Mouse (Mus musculus) hematopoietic stem cell, adult 5-6 weeks (primary cell): Measurements from ENCODE around the gene Rel. TPM values are rescaled to one million over a fixed set of nuclear protein-coding genes. Genes with fewer than 3 reads are reported as not detected.
"Not testable (repeated sequence)": the region's sequence is repeated elsewhere in the genome, so short reads cannot be mapped to it uniquely, and the experiment has no call there.

Experiments
- ATAC-seq, 2 experiments: fragments of 125-278 bp in 1 of 2; replicated peaks in 1 of 2; 2 replicates each; pipeline ENCODE4 v1.8.0; 2016 to 2017; ENCODE audit warnings: inconsistent platforms in 2 of 2, mild to moderate bottlenecking in 2 of 2, moderate number of reproducible peaks in 2 of 2, low read depth in 1 of 2, moderate TSS enrichment in 1 of 2; ENCODE audit not compliant: low FRiP score in 2 of 2, poor library complexity in 2 of 2, severe bottlenecking in 2 of 2, insufficient read depth in 1 of 2, low TSS enrichment in 1 of 2
- total RNA-seq: library from RNA; stranded (forward); fragments of 172-1452, 232-1000 nt; gene quantifications from 2 replicates; pipeline ENCODE4 v1.2.3, GENCODE M21; 2017

The Rel gene
- total RNA-seq, result 18.4 and 25.6 TPM in 2 replicates

- peak; percentile 44 to 68; a peak in 3 of 4 replicates for ATAC-seq
These were observed at the start of gene Rel for GRCm38 (mm10) chr11:23770760-23771506. Rel (minus strand) TSS chr11:23770970.

- peak; percentile 14 to 22; a peak in 2 of 4 replicates for ATAC-seq
These were observed 48.0 kb upstream of the Rel start for GRCm38 (mm10) chr11:23818745-23819144.

GRCm38 (mm10) chr11:23810741-23811140, 40.0 kb upstream of the Rel start:
- no peak for ATAC-seq

GRCm38 (mm10) chr11:23805716-23806115, 34.9 kb upstream of the Rel start:
- peak; percentile 42 to 43; a peak in 2 of 4 replicates for ATAC-seq

GRCm38 (mm10) chr11:23803136-23803535, 32.4 kb upstream of the Rel start:
- no peak for ATAC-seq

GRCm38 (mm10) chr11:23802256-23802655, 31.5 kb upstream of the Rel start:
- no peak for ATAC-seq

GRCm38 (mm10) chr11:23801851-23802250, 31.1 kb upstream of the Rel start:
- ATAC-seq, result no peak

GRCm38 (mm10) chr11:23783677-23784076, 12.9 kb upstream of the Rel start:
- not testable (repeated sequence) for ATAC-seq

GRCm38 (mm10) chr11:23783085-23783484, 12.3 kb upstream of the Rel start:
- no peak for ATAC-seq

- peak; percentile 53 to 64; a peak in 3 of 4 replicates for ATAC-seq
These were observed 11.3 kb upstream of the Rel start for GRCm38 (mm10) chr11:23782038-23782437.

GRCm38 (mm10) chr11:23778787-23779201, 8.0 kb upstream of the Rel start:
- ATAC-seq, result no peak

- no peak for ATAC-seq
These were observed 1.7 kb upstream of the Rel start for GRCm38 (mm10) chr11:23772471-23772870.

GRCm38 (mm10) chr11:23771507-23772097, 832 bp upstream of the Rel start:
- ATAC-seq, result 0 out of 4 replicates have a peak, but pooled peaks of 1 of the 2 experiments have one; percentile 0

GRCm38 (mm10) chr11:23770510-23770759, 335 bp downstream of the Rel start:
- no peak; a peak in 1 of 4 replicates for ATAC-seq

- ATAC-seq, result peak; percentile 49 to 59
These were observed 872 bp downstream of the Rel start for GRCm38 (mm10) chr11:23769686-23770509.

GRCm38 (mm10) chr11:23769033-23769432, 1.7 kb downstream of the Rel start:
- no peak for ATAC-seq

- ATAC-seq, result no peak
These were observed 2.8 kb downstream of the Rel start for GRCm38 (mm10) chr11:23767928-23768327.

GRCm38 (mm10) chr11:23767369-23767768, 3.4 kb downstream of the Rel start:
- ATAC-seq, result not testable (repeated sequence)
